Mouse (Mus musculus): Measurements from ENCODE around the gene Phgdh.

GRCm38 (mm10) chr3:98368776-98369175 lies 29.0 kb upstream of the Phgdh start:
- TF ChIP-seq CTCF (IDR thresholded peaks at IDR 0.05; ENCODE audit: extremely low read depth, insufficient read length, insufficient replicate concordance, low read depth, low read length), result no peak
- TF ChIP-seq POLR2A (IDR thresholded peaks at IDR 0.05; ENCODE audit: low read depth, low read length), result no peak

Measured in small intestine, adult 2 months (tissue).